Mouse (Mus musculus) erythroblast, embryonic 14.5 days (primary cell): Measurements from ENCODE around the gene A2ml1.

Source experiments
- GATA1 ChIP-seq: IDR thresholded peaks from 2 replicates; pipeline ENCODE4 v1.6.1; 2012; ENCODE audit warnings: low read length, inconsistent platforms, mixed read lengths
- TAL1 ChIP-seq: IDR thresholded peaks from 3 replicates; pipeline ENCODE4 v1.6.1; 2012; ENCODE audit warnings: low read length, inconsistent platforms, mixed read lengths

DNA sequence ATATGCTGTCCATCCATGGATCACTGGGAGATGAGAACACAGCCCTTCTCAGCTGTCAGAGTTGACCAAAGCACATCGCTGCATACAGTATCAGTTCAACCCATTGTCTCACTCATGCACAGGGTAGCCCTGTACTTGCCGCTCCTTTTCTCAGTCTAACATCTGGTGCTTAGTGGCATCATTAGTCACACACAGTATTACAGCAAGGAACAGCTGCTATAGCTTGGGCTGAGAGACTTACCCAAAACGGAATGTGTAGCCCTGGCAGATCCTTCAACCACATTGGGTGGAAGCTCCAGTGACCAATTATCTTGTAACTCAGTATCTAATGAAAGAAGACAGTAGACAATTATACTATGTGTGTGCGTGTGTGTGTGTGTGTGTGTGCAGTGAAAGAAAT, 89.5 kb downstream of the A2ml1 start:
- TF ChIP-seq GATA1, result no peak
- TF ChIP-seq TAL1, result no peak
